Comparison of ENCODE assay signal across 12 mouse cellular contexts in genomic region chr10:115312194-115312593, GRCm38 (mm10). TPM values are rescaled to one million over a fixed set of nuclear protein-coding genes. Genes with fewer than 3 reads are reported as not detected.
DNase-seq lines count a peak whose midpoint lies in the region; ATAC-seq and TF ChIP-seq lines count a peak whose summit lies in the region.
"Had no signal": no experiment of that assay in that cellular context is flagged by ENCODE, and none has a peak within 500 bp of the region (broad histone marks: within the 10 kb centered on the region; RNA-seq: fewer than 3 reads in every experiment).

No protein-coding gene starts in this region.

- no peak for ATAC-seq in hindbrain, embryonic 15.5 days (ENCODE audit: low FRiP score, low read depth)
- no peak for ATAC-seq in hindbrain, embryonic 12.5 days (ENCODE audit: low FRiP score)
- ATAC-seq in neural tube, embryonic 15.5 days (ENCODE audit: low FRiP score): no peak
- ATAC-seq: Patski had no signal

- H3K27ac ChIP-seq in cerebellum, adult 2 months (ENCODE audit: insufficient read depth, low read length): no peak overlapping the region
- no peak overlapping the region for H3K27ac ChIP-seq in hindbrain, embryonic 15.5 days (replicated peaks)
- no peak overlapping the region for H3K27ac ChIP-seq in hindbrain, embryonic 12.5 days
- peak overlapping the region; percentile 65 for H3K27ac ChIP-seq in spleen, adult 2 months (ENCODE audit: insufficient read depth, low read length)
- H3K27ac ChIP-seq in neural tube, embryonic 15.5 days (replicated peaks): no peak overlapping the region
- H3K27ac ChIP-seq: limb, embryonic 12.5 days had no signal

- peak overlapping the region; percentile 11 for H3K4me3 ChIP-seq in cerebellum, adult 2 months (replicated peaks; ENCODE audit: insufficient read depth, low read depth, low read length)
- H3K4me3 ChIP-seq in hindbrain, embryonic 15.5 days: no peak overlapping the region
- no peak overlapping the region for H3K4me3 ChIP-seq in hindbrain, embryonic 12.5 days
- H3K4me3 ChIP-seq in spleen, adult 2 months (ENCODE audit: extremely low read depth, insufficient read depth, insufficient read length): no peak overlapping the region
- no peak overlapping the region for H3K4me3 ChIP-seq in neural tube, embryonic 15.5 days (replicated peaks)
- H3K4me3 ChIP-seq: limb, embryonic 12.5 days had no signal

- no peak for TF ChIP-seq POLR2A in cerebellum, adult 2 months (IDR thresholded peaks at IDR 0.05; ENCODE audit: borderline replicate concordance, insufficient read depth, low read length)
- no peak for TF ChIP-seq POLR2A in spleen, adult 2 months (IDR thresholded peaks at IDR 0.05; ENCODE audit: low read depth, low read length)

- H3K27me3 ChIP-seq in cerebellum, adult 2 months (ENCODE audit: control insufficient read depth, insufficient read depth, low read length): no peaks in the 10 kb centered on the region
- no peaks in the 10 kb centered on the region for H3K27me3 ChIP-seq in hindbrain, embryonic 15.5 days
- no peaks in the 10 kb centered on the region for H3K27me3 ChIP-seq in hindbrain, embryonic 12.5 days
- no peaks in the 10 kb centered on the region for H3K27me3 ChIP-seq in spleen, adult 2 months (ENCODE audit: control insufficient read depth, insufficient read depth, low read length)
- H3K27me3 ChIP-seq in neural tube, embryonic 15.5 days (replicated peaks): no peaks in the 10 kb centered on the region
- H3K27me3 ChIP-seq: limb, embryonic 12.5 days; Patski had no signal

- WGBS in cerebellum, adult 2 months: 85% methylated on average over 5 of the region's 5 CpGs
- 96% methylated on average over 5 of the region's 5 CpGs for WGBS in hindbrain, embryonic 15.5 days
- 87% methylated on average over 5 of the region's 5 CpGs for WGBS in hindbrain, embryonic 12.5 days
- WGBS in spleen, adult 2 months: 16% methylated on average over 5 of the region's 5 CpGs
- WGBS in neural tube, embryonic 15.5 days: 93% methylated on average over 5 of the region's 5 CpGs

- H3K9ac ChIP-seq in hindbrain, embryonic 15.5 days: no peak overlapping the region
- H3K9ac ChIP-seq in hindbrain, embryonic 12.5 days: no peak overlapping the region
- H3K9ac ChIP-seq in neural tube, embryonic 15.5 days (replicated peaks): no peak overlapping the region
- H3K9ac ChIP-seq: limb, embryonic 12.5 days had no signal

- peaks cover 24% of the 10 kb centered on the region for H3K4me1 ChIP-seq in cerebellum, adult 2 months (ENCODE audit: control insufficient read depth, insufficient read depth, low read length)
- H3K4me1 ChIP-seq in hindbrain, embryonic 15.5 days (replicated peaks): peaks cover 41% of the 10 kb centered on the region
- H3K4me1 ChIP-seq in hindbrain, embryonic 12.5 days: peaks cover 37% of the 10 kb centered on the region
- peaks cover 28% of the 10 kb centered on the region for H3K4me1 ChIP-seq in spleen, adult 2 months (ENCODE audit: control insufficient read depth, insufficient read depth, insufficient read length)
- peaks cover 48% of the 10 kb centered on the region for H3K4me1 ChIP-seq in neural tube, embryonic 15.5 days

- H3K4me2 ChIP-seq in hindbrain, embryonic 15.5 days: peak overlapping the region; percentile 68; the same call in 1 of the 2 replicates
- H3K4me2 ChIP-seq in hindbrain, embryonic 12.5 days (replicated peaks): no peak overlapping the region
- H3K4me2 ChIP-seq in neural tube, embryonic 15.5 days: peak overlapping the region; percentile 72; the same call in 1 of the 2 replicates
- H3K4me2 ChIP-seq: limb, embryonic 12.5 days had no signal

- H3K36me3 ChIP-seq in hindbrain, embryonic 15.5 days: no peaks in the 10 kb centered on the region
- H3K36me3 ChIP-seq in hindbrain, embryonic 12.5 days: 0 out of 2 replicates have a peak, but pooled peaks cover 2% of the 10 kb centered on the region
- no peaks in the 10 kb centered on the region for H3K36me3 ChIP-seq in spleen, adult 2 months (ENCODE audit: control insufficient read depth, insufficient read depth, low read length)
- H3K36me3 ChIP-seq in neural tube, embryonic 15.5 days: no peaks in the 10 kb centered on the region

- TF ChIP-seq CTCF in cerebellum, adult 2 months (IDR thresholded peaks at IDR 0.05; ENCODE audit: borderline replicate concordance, insufficient read depth, low read depth, low read length): no peak
- TF ChIP-seq CTCF in spleen, adult 2 months (IDR thresholded peaks at IDR 0.05; ENCODE audit: extremely low read depth, insufficient read depth, insufficient read length, insufficient replicate concordance): no peak

- no peak for DNase-seq in cerebellum, adult 2 months
- DNase-seq in cerebellum, postnatal 36 days: no peak
- DNase-seq in spleen, adult 2 months (ENCODE audit: low read depth in 1 of 2, low spot score in 2 of 2): peak; percentile 22 to 48
- no peak for DNase-seq in spleen, adult 12 weeks (ENCODE audit: low spot score)
- no peak for DNase-seq in frontal cortex, postnatal 10 days (ENCODE audit: low spot score in 2 of 2)
- DNase-seq: adrenal gland, postnatal 25 days; cerebellum, adult 9-11 months had no signal

- no peaks in the 10 kb centered on the region for H3K9me3 ChIP-seq in hindbrain, embryonic 15.5 days
- H3K9me3 ChIP-seq in hindbrain, embryonic 12.5 days (replicated peaks): no peaks in the 10 kb centered on the region
- no peaks in the 10 kb centered on the region for H3K9me3 ChIP-seq in neural tube, embryonic 15.5 days (replicated peaks)
- H3K9me3 ChIP-seq: limb, embryonic 12.5 days had no signal

RNA-seq across cellular contexts. Expression of gene Rab21, which starts 3.2 kb away (rescaled TPM):
- 53.3 and 53.8 TPM in 2 replicates for polyA plus RNA-seq in cerebellum, adult 2 months (2012; rRNA removed)
- polyA plus RNA-seq in hindbrain, embryonic 15.5 days (2015; fragmentation: Nextera tagmentation; extraction: Ambion mirVana): 11.9 and 13.5 TPM in 2 replicates
- 6.8 and 8.0 TPM in 2 replicates for polyA plus RNA-seq in hindbrain, embryonic 12.5 days (2016; fragmentation: Nextera tagmentation; extraction: Ambion mirVana)
- polyA plus RNA-seq in spleen, adult 2 months (2012; rRNA removed): 26.5 and 48.5 TPM in 2 replicates
- 7.0 and 9.6 TPM in 2 replicates for polyA plus RNA-seq in neural tube, embryonic 15.5 days (2015; fragmentation: Nextera tagmentation; extraction: Ambion mirVana)

RNA-seq across cellular contexts. Expression of gene Tmem19, which starts 50.1 kb away (rescaled TPM):
- polyA plus RNA-seq in cerebellum, adult 2 months (2012; rRNA removed): 26.6 and 27.1 TPM in 2 replicates
- polyA plus RNA-seq in hindbrain, embryonic 15.5 days (2015; fragmentation: Nextera tagmentation; extraction: Ambion mirVana): 30.9 and 33.6 TPM in 2 replicates
- polyA plus RNA-seq in hindbrain, embryonic 12.5 days (2016; fragmentation: Nextera tagmentation; extraction: Ambion mirVana): 41.9 and 44.6 TPM in 2 replicates
- 9.5 and 10.4 TPM in 2 replicates for polyA plus RNA-seq in spleen, adult 2 months (2012; rRNA removed)
- 31.6 and 32.0 TPM in 2 replicates for polyA plus RNA-seq in neural tube, embryonic 15.5 days (2015; fragmentation: Nextera tagmentation; extraction: Ambion mirVana)

Comparison
In these comparisons a context has a peak if more than half of its experiments do, and no peak if none do; other contexts are left out.
1. DNase-seq: peak in spleen, adult 2 months (2 of 2); none in cerebellum, adult 2 months (0 of 2), cerebellum, postnatal 36 days (0 of 2), spleen, adult 12 weeks (single experiment) and frontal cortex, postnatal 10 days (0 of 2).